In genomic region chr2:131190344-131191004, GRCm38 (mm10) we compare ENCODE assay signal across 8 mouse cellular contexts. TPM values are rescaled to one million over a fixed set of nuclear protein-coding genes. Genes with fewer than 3 reads are reported as not detected.
A peak's percentile ranks its signal among the peaks of the same experiment; 100 is the strongest.
DNase-seq lines count a peak whose midpoint lies in the region; ATAC-seq and TF ChIP-seq lines count a peak whose summit lies in the region.

No protein-coding gene starts in this region.

- no peak overlapping the region for H3K9ac ChIP-seq in intestine, embryonic 14.5 days (ENCODE audit: low read length)
- H3K9ac ChIP-seq in liver, postnatal 0 days (replicated peaks): peak overlapping the region; percentile 78; the same call in 1 of the 2 replicates
- no peak overlapping the region for H3K9ac ChIP-seq in stomach, embryonic 14.5 days (replicated peaks; ENCODE audit: low read depth, low read length)

- DNase-seq in B cell, adult 2 months: peak; percentile 64 to 68
- no peak for DNase-seq in intestine, embryonic 14.5 days (ENCODE audit: low spot score)
- no peak for DNase-seq in liver, postnatal 0 days
- no peak for DNase-seq in frontal cortex, adult 2 months (ENCODE audit: extremely low spot score in 1 of 2, low spot score in 1 of 2)
- DNase-seq in adrenal gland, postnatal 4 days (ENCODE audit: low spot score in 2 of 2): no peak
- DNase-seq in left cerebral cortex, adult 8-10 months (ENCODE audit: low spot score in 2 of 2): no peak

- no peak overlapping the region for H3K4me3 ChIP-seq in bone marrow, adult 2 months (replicated peaks; ENCODE audit: control insufficient read depth, low read depth, low read length)
- H3K4me3 ChIP-seq in intestine, embryonic 14.5 days (ENCODE audit: low read depth, low read length): no peak overlapping the region
- H3K4me3 ChIP-seq in liver, postnatal 0 days (ENCODE audit: low read depth, low read length): peak overlapping the region; percentile 74; the same call in 1 of the 2 replicates
- H3K4me3 ChIP-seq in stomach, embryonic 14.5 days (ENCODE audit: low read depth, low read length): no peak overlapping the region

- peak overlapping the region; percentile 22 for H3K4me2 ChIP-seq in intestine, embryonic 14.5 days (ENCODE audit: low read length)
- H3K4me2 ChIP-seq in liver, postnatal 0 days (ENCODE audit: low read depth, low read length): peak overlapping the region; percentile 86
- no peak overlapping the region; the same call in 1 of the 2 replicates for H3K4me2 ChIP-seq in stomach, embryonic 14.5 days (replicated peaks; ENCODE audit: low read depth, low read length)

- TF ChIP-seq EP300 in liver, postnatal 0 days (IDR thresholded peaks at IDR 0.05; ENCODE audit: low read depth): no peak

- peak overlapping the region; percentile 71 for H3K27ac ChIP-seq in bone marrow, adult 2 months (ENCODE audit: control insufficient read depth, insufficient read depth, low read depth, low read length, poor library complexity)
- H3K27ac ChIP-seq in intestine, embryonic 14.5 days (ENCODE audit: low read depth): peak overlapping the region; percentile 60
- H3K27ac ChIP-seq in liver, postnatal 0 days (ENCODE audit: low read depth): peak overlapping the region; percentile 85
- peak overlapping the region; percentile 34; the same call in 1 of the 2 replicates for H3K27ac ChIP-seq in stomach, embryonic 14.5 days (ENCODE audit: low read length)

- no peaks in the 10 kb centered on the region for H3K27me3 ChIP-seq in intestine, embryonic 14.5 days (replicated peaks; ENCODE audit: control insufficient read depth, insufficient read depth, low read length)
- H3K27me3 ChIP-seq in liver, postnatal 0 days (ENCODE audit: insufficient read depth, low read length): no peaks in the 10 kb centered on the region
- H3K27me3 ChIP-seq in stomach, embryonic 14.5 days (ENCODE audit: control insufficient read depth, insufficient read depth, low read length): no peaks in the 10 kb centered on the region

- H3K4me1 ChIP-seq in bone marrow, adult 2 months (ENCODE audit: control insufficient read depth, insufficient read depth, low read length): peaks cover 7% of the 10 kb centered on the region
- H3K4me1 ChIP-seq in intestine, embryonic 14.5 days (replicated peaks; ENCODE audit: control insufficient read depth, insufficient read depth, low read length): peaks cover 29% of the 10 kb centered on the region
- H3K4me1 ChIP-seq in liver, postnatal 0 days (ENCODE audit: insufficient read depth): peaks cover 37% of the 10 kb centered on the region
- peaks cover 33% of the 10 kb centered on the region for H3K4me1 ChIP-seq in stomach, embryonic 14.5 days (ENCODE audit: control insufficient read depth, insufficient read depth, low read length)

- TF ChIP-seq CTCF in bone marrow, adult 2 months (IDR thresholded peaks at IDR 0.05; ENCODE audit: control insufficient read depth, insufficient read depth, low read length): no peak
- no peak for TF ChIP-seq CTCF in liver, postnatal 0 days (IDR thresholded peaks at IDR 0.05; ENCODE audit: low read depth)

- H3K9me3 ChIP-seq in intestine, embryonic 14.5 days (ENCODE audit: control insufficient read depth, low read length): no peaks in the 10 kb centered on the region
- no peaks in the 10 kb centered on the region for H3K9me3 ChIP-seq in liver, postnatal 0 days (ENCODE audit: low read length)
- H3K9me3 ChIP-seq in stomach, embryonic 14.5 days (ENCODE audit: control insufficient read depth, low read depth, low read length): no peaks in the 10 kb centered on the region

- peak; percentile 14; the same call in 1 of the 2 replicates for ATAC-seq in intestine, embryonic 14.5 days (replicated peaks; ENCODE audit: low FRiP score, low TSS enrichment, low read depth)
- ATAC-seq in liver, postnatal 0 days: no peak
- no peak for ATAC-seq in stomach, embryonic 14.5 days (ENCODE audit: insufficient number of reproducible peaks, insufficient read depth, low FRiP score, low read depth)

- no peak for TF ChIP-seq POLR2A in bone marrow, adult 2 months (IDR thresholded peaks at IDR 0.05; ENCODE audit: borderline replicate concordance, control insufficient read depth, low read depth, low read length)

- 80% methylated on average over 10 of the region's 10 CpGs for WGBS in bone marrow, adult 2 months
- 29% methylated on average over 10 of the region's 10 CpGs for WGBS in intestine, embryonic 14.5 days
- WGBS in liver, postnatal 0 days (ENCODE audit: insufficient replicate concordance): 77% methylated on average over 10 of the region's 10 CpGs
- 20% methylated on average over 10 of the region's 10 CpGs for WGBS in stomach, embryonic 14.5 days

- peaks cover 39% of the 10 kb centered on the region for H3K36me3 ChIP-seq in intestine, embryonic 14.5 days (ENCODE audit: control insufficient read depth, insufficient read depth, low read length)
- H3K36me3 ChIP-seq in liver, postnatal 0 days (replicated peaks; ENCODE audit: insufficient read depth, low read length): peaks cover 61% of the 10 kb centered on the region
- H3K36me3 ChIP-seq in stomach, embryonic 14.5 days (ENCODE audit: control insufficient read depth, insufficient read depth, low read length): peaks cover 32% of the 10 kb centered on the region

RNA-seq across cellular contexts. Expression of gene Spef1, which starts 3.4 kb away (rescaled TPM):
- polyA plus RNA-seq in bone marrow, adult 2 months (2011; ENCODE audit: insufficient read depth, insufficient read length, low replicate concordance, missing spikeins): 9.8 and 12.5 TPM in 2 replicates
- polyA plus RNA-seq in intestine, embryonic 14.5 days (2014; fragmentation: Nextera tagmentation; extraction: Ambion mirVana): 5.8 and 6.4 TPM in 2 replicates
- polyA plus RNA-seq in liver, postnatal 0 days (2015; fragmentation: Nextera tagmentation; extraction: Ambion mirVana): 0.59 and 0.65 TPM in 2 replicates
- polyA plus RNA-seq in stomach, embryonic 14.5 days (2014; fragmentation: Nextera tagmentation; extraction: Ambion mirVana): 9.2 and 9.8 TPM in 2 replicates
- 9.5 and 10.0 TPM in 2 replicates for polyA plus RNA-seq in frontal cortex, adult 2 months (2012; rRNA removed)
- 1 to 10 TPM; 5.8 to 6.7 TPM for total RNA-seq in adrenal gland, postnatal 4 days (2021)
- 1 to 10 TPM; 7.4 to 8.3 (median 8.1) TPM for total RNA-seq in left cerebral cortex, adult 8-10 months (2022)

RNA-seq across cellular contexts. Expression of gene Cdc25b, which starts 3.7 kb away (rescaled TPM):
- polyA plus RNA-seq in bone marrow, adult 2 months (2011; ENCODE audit: insufficient read depth, insufficient read length, low replicate concordance, missing spikeins): 179 and 183 TPM in 2 replicates
- 51.8 and 61.0 TPM in 2 replicates for polyA plus RNA-seq in intestine, embryonic 14.5 days (2014; fragmentation: Nextera tagmentation; extraction: Ambion mirVana)
- 67.6 and 77.7 TPM in 2 replicates for polyA plus RNA-seq in liver, postnatal 0 days (2015; fragmentation: Nextera tagmentation; extraction: Ambion mirVana)
- 58.0 and 63.4 TPM in 2 replicates for polyA plus RNA-seq in stomach, embryonic 14.5 days (2014; fragmentation: Nextera tagmentation; extraction: Ambion mirVana)
- polyA plus RNA-seq in frontal cortex, adult 2 months (2012; rRNA removed): 22.8 and 27.6 TPM in 2 replicates
- 10 to 100 TPM; 28.8 to 40.0 TPM for total RNA-seq in adrenal gland, postnatal 4 days (2021)
- total RNA-seq in left cerebral cortex, adult 8-10 months (2022): 10 to 100 TPM; 18.3 to 21.9 (median 19.1) TPM

RNA-seq across cellular contexts. Expression of gene Cenpb, which starts 10.6 kb away (rescaled TPM):
- 22.6 and 28.5 TPM in 2 replicates for polyA plus RNA-seq in bone marrow, adult 2 months (2011; ENCODE audit: insufficient read depth, insufficient read length, low replicate concordance, missing spikeins)
- polyA plus RNA-seq in intestine, embryonic 14.5 days (2014; fragmentation: Nextera tagmentation; extraction: Ambion mirVana): 8.8 and 9.5 TPM in 2 replicates
- polyA plus RNA-seq in liver, postnatal 0 days (2015; fragmentation: Nextera tagmentation; extraction: Ambion mirVana): 4.2 and 4.8 TPM in 2 replicates
- polyA plus RNA-seq in stomach, embryonic 14.5 days (2014; fragmentation: Nextera tagmentation; extraction: Ambion mirVana): 9.0 and 9.9 TPM in 2 replicates
- 73.7 and 79.6 TPM in 2 replicates for polyA plus RNA-seq in frontal cortex, adult 2 months (2012; rRNA removed)
- total RNA-seq in adrenal gland, postnatal 4 days (2021): 10 to 100 TPM; 81.8 to 84.8 TPM
- 10 to 100 TPM; 73.8 to 80.9 (median 75.8) TPM for total RNA-seq in left cerebral cortex, adult 8-10 months (2022)

RNA-seq across cellular contexts. Expression of gene Ap5s1, which starts 16.4 kb away (rescaled TPM):
- 12.1 and 14.5 TPM in 2 replicates for polyA plus RNA-seq in bone marrow, adult 2 months (2011; ENCODE audit: insufficient read depth, insufficient read length, low replicate concordance, missing spikeins)
- polyA plus RNA-seq in intestine, embryonic 14.5 days (2014; fragmentation: Nextera tagmentation; extraction: Ambion mirVana): 23.4 and 23.8 TPM in 2 replicates
- polyA plus RNA-seq in liver, postnatal 0 days (2015; fragmentation: Nextera tagmentation; extraction: Ambion mirVana): 19.5 TPM in 2 replicates
- 27.0 TPM in 2 replicates for polyA plus RNA-seq in stomach, embryonic 14.5 days (2014; fragmentation: Nextera tagmentation; extraction: Ambion mirVana)
- polyA plus RNA-seq in frontal cortex, adult 2 months (2012; rRNA removed): 47.2 and 68.7 TPM in 2 replicates
- 10 to 100 TPM; 23.9 to 24.8 TPM for total RNA-seq in adrenal gland, postnatal 4 days (2021)
- total RNA-seq in left cerebral cortex, adult 8-10 months (2022): 10 to 100 TPM; 23.9 to 28.5 (median 26.2) TPM

RNA-seq across cellular contexts. Expression of gene 1700037H04Rik, which starts 30.6 kb away (rescaled TPM):
- polyA plus RNA-seq in bone marrow, adult 2 months (2011; ENCODE audit: insufficient read depth, insufficient read length, low replicate concordance, missing spikeins): 46.9 and 57.6 TPM in 2 replicates
- 91.4 and 93.1 TPM in 2 replicates for polyA plus RNA-seq in intestine, embryonic 14.5 days (2014; fragmentation: Nextera tagmentation; extraction: Ambion mirVana)
- 58.1 and 61.6 TPM in 2 replicates for polyA plus RNA-seq in liver, postnatal 0 days (2015; fragmentation: Nextera tagmentation; extraction: Ambion mirVana)
- polyA plus RNA-seq in stomach, embryonic 14.5 days (2014; fragmentation: Nextera tagmentation; extraction: Ambion mirVana): 84.6 and 88.9 TPM in 2 replicates
- polyA plus RNA-seq in frontal cortex, adult 2 months (2012; rRNA removed): 104 and 114 TPM in 2 replicates
- 10 to 100 TPM; 42.1 to 47.4 TPM for total RNA-seq in adrenal gland, postnatal 4 days (2021)
- total RNA-seq in left cerebral cortex, adult 8-10 months (2022): 10 to 100 TPM; 84.5 to 96.9 (median 92.6) TPM

Comparison
In these comparisons a context has a peak if more than half of its experiments do, and no peak if none do; other contexts are left out.
1. DNase-seq: peak in B cell, adult 2 months (2 of 2); none in intestine, embryonic 14.5 days (single experiment), liver, postnatal 0 days (single experiment), frontal cortex, adult 2 months (0 of 2), adrenal gland, postnatal 4 days (0 of 2) and left cerebral cortex, adult 8-10 months (0 of 2).
2. H3K27ac ChIP-seq: peak in every context shown above with its lines; median percentile 85 in liver, postnatal 0 days; 71 in bone marrow, adult 2 months; 60 in intestine, embryonic 14.5 days; 34 in stomach, embryonic 14.5 days.